ENCODE assay signal across 23 mouse cellular contexts in the genomic region with DNA sequence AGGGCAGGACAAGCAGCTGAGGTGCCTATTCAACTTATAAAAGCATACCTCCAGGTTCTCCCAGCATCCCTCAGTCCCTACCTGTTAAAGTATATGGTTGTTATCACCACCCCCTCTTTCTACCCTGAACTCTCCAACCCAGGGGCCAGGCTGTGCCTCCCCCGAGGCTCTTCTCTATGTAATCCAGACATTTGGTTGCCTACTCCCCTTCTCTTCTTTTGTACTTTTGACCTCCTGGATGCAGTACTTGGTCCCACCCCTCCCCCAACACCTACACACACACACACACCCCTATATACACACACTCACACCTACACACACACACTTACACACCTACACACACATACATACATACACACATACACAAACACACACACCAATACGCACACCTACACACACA.
"Had no signal": no experiment of that assay in that cellular context is flagged by ENCODE, and none has a peak within 500 bp of the region (broad histone marks: within the 10 kb centered on the region; RNA-seq: fewer than 3 reads in every experiment).

No protein-coding gene starts in this region.

- H3K9ac ChIP-seq: heart, embryonic 12.5 days; hindbrain, embryonic 12.5 days; hindbrain, embryonic 14.5 days; limb, embryonic 13.5 days had no signal

- ATAC-seq: forebrain, embryonic 16.5 days; hindbrain, embryonic 16.5 days; inflammation-experienced regulatory T-cells, adult 6 months; intestine, embryonic 16.5 days had no signal

- H3K4me2 ChIP-seq: heart, embryonic 12.5 days; hindbrain, embryonic 12.5 days; hindbrain, embryonic 14.5 days; limb, embryonic 13.5 days; liver, embryonic 11.5 days had no signal

- DNase-seq: gastrocnemius, adult 2 months; gastrocnemius, postnatal 10 days; gastrocnemius, postnatal 25 days; heart, postnatal 10 days; heart, postnatal 4 days; kidney, adult 18-20 months; kidney, adult 8-10 months; kidney, postnatal 10 days; kidney, postnatal 25 days; kidney, postnatal 4 days; liver had no signal

- H3K9me3 ChIP-seq: heart, embryonic 12.5 days; hindbrain, embryonic 10.5 days; hindbrain, embryonic 12.5 days; limb, embryonic 13.5 days had no signal

- H3K4me3 ChIP-seq: gastrocnemius, adult 2 months; heart, embryonic 12.5 days; hindbrain, embryonic 10.5 days; hindbrain, embryonic 12.5 days; layer of hippocampus, adult 2 months; left cerebral cortex, adult 2 months; limb, embryonic 13.5 days had no signal

- H3K27me3 ChIP-seq: heart, embryonic 12.5 days; hindbrain, embryonic 12.5 days; limb, embryonic 13.5 days had no signal

- H3K36me3 ChIP-seq: heart, embryonic 12.5 days; hindbrain, embryonic 10.5 days; hindbrain, embryonic 12.5 days; limb, embryonic 13.5 days had no signal

- H3K27ac ChIP-seq: gastrocnemius, adult 2 months; hindbrain, embryonic 10.5 days; hindbrain, embryonic 12.5 days; hindbrain, embryonic 14.5 days; layer of hippocampus, adult 2 months; left cerebral cortex, adult 2 months; limb, embryonic 13.5 days had no signal

- H3K4me1 ChIP-seq: hindbrain, embryonic 10.5 days; hindbrain, embryonic 12.5 days had no signal
